In genomic region chr12:57550181-57550808, GRCm38 (mm10) we compare ENCODE assay signal across 17 mouse cellular contexts. TPM values are rescaled to one million over a fixed set of nuclear protein-coding genes. Genes with fewer than 3 reads are reported as not detected.
DNase-seq lines count a peak whose midpoint lies in the region; ATAC-seq and TF ChIP-seq lines count a peak whose summit lies in the region.
"Had no signal": no experiment of that assay in that cellular context is flagged by ENCODE, and none has a peak within 500 bp of the region (broad histone marks: within the 10 kb centered on the region; RNA-seq: fewer than 3 reads in every experiment).

No protein-coding gene starts in this region.

- no peak for TF ChIP-seq CTCF in lung, postnatal 0 days (IDR thresholded peaks at IDR 0.05)

- peaks cover 96% of the 10 kb centered on the region for H3K27me3 ChIP-seq in heart, embryonic 10.5 days (ENCODE audit: insufficient read depth, poor library complexity, severe bottlenecking)
- H3K27me3 ChIP-seq in lung, postnatal 0 days (replicated peaks; ENCODE audit: insufficient read depth, low read length), result peaks cover 28% of the 10 kb centered on the region
- H3K27me3 ChIP-seq in embryonic facial prominence, embryonic 10.5 days (replicated peaks; ENCODE audit: low read depth, poor library complexity, severe bottlenecking), result peaks cover 100% of the 10 kb centered on the region
- peaks cover 38% of the 10 kb centered on the region for H3K27me3 ChIP-seq in stomach, embryonic 14.5 days (ENCODE audit: control insufficient read depth, insufficient read depth, low read length)

- H3K27ac ChIP-seq in heart, embryonic 10.5 days, result no peak overlapping the region
- no peak overlapping the region for H3K27ac ChIP-seq in lung, postnatal 0 days (ENCODE audit: low read length)
- H3K27ac ChIP-seq in embryonic facial prominence, embryonic 10.5 days (replicated peaks), result no peak overlapping the region
- peak overlapping the region; percentile 67 for H3K27ac ChIP-seq in stomach, embryonic 14.5 days (ENCODE audit: low read length)
- H3K27ac ChIP-seq: embryonic facial prominence, embryonic 13.5 days; limb, embryonic 15.5 days; macrophage had no signal

- H3K9me3 ChIP-seq in heart, embryonic 10.5 days, result no peaks in the 10 kb centered on the region
- no peaks in the 10 kb centered on the region for H3K9me3 ChIP-seq in lung, postnatal 0 days (ENCODE audit: low read length)
- no peaks in the 10 kb centered on the region for H3K9me3 ChIP-seq in embryonic facial prominence, embryonic 10.5 days
- H3K9me3 ChIP-seq in stomach, embryonic 14.5 days (ENCODE audit: control insufficient read depth, low read depth, low read length), result no peaks in the 10 kb centered on the region
- H3K9me3 ChIP-seq: embryonic facial prominence, embryonic 13.5 days; limb, embryonic 15.5 days had no signal

- ATAC-seq in lung, postnatal 0 days, result no peak
- no peak for ATAC-seq in stomach, embryonic 14.5 days (ENCODE audit: insufficient number of reproducible peaks, insufficient read depth, low FRiP score, low read depth)
- ATAC-seq: forebrain, embryonic 16.5 days had no signal

- no peak for TF ChIP-seq EP300 in lung, postnatal 0 days (IDR thresholded peaks at IDR 0.05)

- intact Hi-C loops in left cerebral cortex, postnatal 14 days (cut with DNase I), result no loop called here

- DNase-seq in heart, embryonic 10.5 days (ENCODE audit: low spot score), result peak; percentile 74
- DNase-seq in heart, adult 18-20 months, result no peak
- DNase-seq in lung, postnatal 0 days (ENCODE audit: low spot score), result no peak
- DNase-seq in lung, postnatal 10 days, result no peak
- peak; percentile 59 for DNase-seq in embryonic facial prominence, embryonic 10.5 days (ENCODE audit: low spot score)
- DNase-seq in left cerebral cortex, postnatal 14 days (ENCODE audit: low spot score in 2 of 2), result no peak
- DNase-seq: cerebellum, adult 9-10 months; gastrocnemius, postnatal 14 days; kidney, postnatal 14 days; layer of hippocampus, postnatal 36 days; thymus, postnatal 25 days had no signal

- peaks cover 28% of the 10 kb centered on the region for H3K4me1 ChIP-seq in heart, embryonic 10.5 days
- peaks cover 4% of the 10 kb centered on the region; the same call in 1 of the 2 replicates for H3K4me1 ChIP-seq in lung, postnatal 0 days (ENCODE audit: insufficient read depth, low read depth, low read length)
- H3K4me1 ChIP-seq in embryonic facial prominence, embryonic 10.5 days, result peaks cover 30% of the 10 kb centered on the region
- 0 out of 2 replicates have a peak, but pooled peaks cover 7% of the 10 kb centered on the region for H3K4me1 ChIP-seq in stomach, embryonic 14.5 days (ENCODE audit: control insufficient read depth, insufficient read depth, low read length)

- peak overlapping the region; percentile 73 for H3K4me2 ChIP-seq in lung, postnatal 0 days (replicated peaks; ENCODE audit: low read depth, low read length)
- peak overlapping the region; percentile 79 for H3K4me2 ChIP-seq in stomach, embryonic 14.5 days (replicated peaks; ENCODE audit: low read depth, low read length)
- H3K4me2 ChIP-seq: embryonic facial prominence, embryonic 13.5 days; limb, embryonic 15.5 days had no signal

- no peaks in the 10 kb centered on the region for H3K36me3 ChIP-seq in heart, embryonic 10.5 days
- H3K36me3 ChIP-seq in lung, postnatal 0 days (ENCODE audit: insufficient read depth, low read length), result no peaks in the 10 kb centered on the region
- no peaks in the 10 kb centered on the region for H3K36me3 ChIP-seq in embryonic facial prominence, embryonic 10.5 days (replicated peaks)
- no peaks in the 10 kb centered on the region for H3K36me3 ChIP-seq in stomach, embryonic 14.5 days (ENCODE audit: control insufficient read depth, insufficient read depth, low read length)
- H3K36me3 ChIP-seq: embryonic facial prominence, embryonic 13.5 days; limb, embryonic 15.5 days had no signal

- H3K4me3 ChIP-seq in heart, embryonic 10.5 days, result no peak overlapping the region
- no peak overlapping the region for H3K4me3 ChIP-seq in lung, postnatal 0 days (ENCODE audit: low read depth, low read length)
- H3K4me3 ChIP-seq in embryonic facial prominence, embryonic 10.5 days, result no peak overlapping the region
- H3K4me3 ChIP-seq in stomach, embryonic 14.5 days (ENCODE audit: low read depth, low read length), result peak overlapping the region; percentile 25
- H3K4me3 ChIP-seq: embryonic facial prominence, embryonic 13.5 days; limb, embryonic 15.5 days had no signal

- H3K9ac ChIP-seq in lung, postnatal 0 days (replicated peaks; ENCODE audit: low read depth), result 0 out of 2 replicates have a peak overlapping the region, but pooled peaks have one; percentile 5
- peak overlapping the region; percentile 25; the same call in 1 of the 2 replicates for H3K9ac ChIP-seq in stomach, embryonic 14.5 days (replicated peaks; ENCODE audit: low read depth, low read length)
- H3K9ac ChIP-seq: embryonic facial prominence, embryonic 13.5 days; limb, embryonic 15.5 days had no signal

- WGBS in heart, embryonic 10.5 days, result 1% methylated on average over 31 of the region's 31 CpGs
- WGBS in lung, postnatal 0 days, result 7% methylated on average over 31 of the region's 31 CpGs
- under 1% methylated on average over 31 of the region's 31 CpGs for WGBS in embryonic facial prominence, embryonic 10.5 days
- WGBS in stomach, embryonic 14.5 days, result 4% methylated on average over 31 of the region's 31 CpGs

RNA-seq across cellular contexts. Expression of gene Foxa1, which starts 3.6 kb away (rescaled TPM):
- 0.09 and 0.77 TPM in 2 replicates for polyA plus RNA-seq in heart, embryonic 10.5 days (2016; fragmentation: Nextera tagmentation; extraction: Ambion mirVana)
- total RNA-seq in heart, adult 18-20 months (2021), result under 1 TPM in 1 of 2 experiments, not detected in 1; 0.59 TPM
- 7.9 and 8.2 TPM in 2 replicates for polyA plus RNA-seq in lung, postnatal 0 days (2015; fragmentation: Nextera tagmentation; extraction: Ambion mirVana)
- polyA plus RNA-seq in embryonic facial prominence, embryonic 10.5 days (2016; fragmentation: Nextera tagmentation; extraction: Ambion mirVana), result 0.49 and 0.72 TPM in 2 replicates
- polyA plus RNA-seq in stomach, embryonic 14.5 days (2014; fragmentation: Nextera tagmentation; extraction: Ambion mirVana), result 19.6 and 20.0 TPM in 2 replicates
- total RNA-seq in left cerebral cortex, postnatal 14 days (2021), result not detected
- total RNA-seq: gastrocnemius, postnatal 14 days; layer of hippocampus, postnatal 36 days had no signal
- polyA plus RNA-seq: heart, postnatal 0 days; limb, embryonic 15.5 days; macrophage had no signal

RNA-seq across cellular contexts. Expression of gene Ttc6, which starts 13.6 kb away (rescaled TPM):
- polyA plus RNA-seq in heart, embryonic 10.5 days (2016; fragmentation: Nextera tagmentation; extraction: Ambion mirVana), result 0.25 and 0.62 TPM in 2 replicates
- under 1 TPM in 1 of 2 experiments, not detected in 1; 0.44 TPM for total RNA-seq in heart, adult 18-20 months (2021)
- 2.1 and 2.5 TPM in 2 replicates for polyA plus RNA-seq in lung, postnatal 0 days (2015; fragmentation: Nextera tagmentation; extraction: Ambion mirVana)
- 0.34 and 0.38 TPM in 2 replicates for polyA plus RNA-seq in embryonic facial prominence, embryonic 10.5 days (2016; fragmentation: Nextera tagmentation; extraction: Ambion mirVana)
- 9.0 and 11.4 TPM in 2 replicates for polyA plus RNA-seq in stomach, embryonic 14.5 days (2014; fragmentation: Nextera tagmentation; extraction: Ambion mirVana)
- total RNA-seq in left cerebral cortex, postnatal 14 days (2021), result under 1 TPM; 0.24 to 0.57 TPM
- total RNA-seq: gastrocnemius, postnatal 14 days had no signal
- polyA plus RNA-seq: heart, postnatal 0 days; macrophage had no signal

Comparison
In these comparisons a context has a peak if more than half of its experiments do, and no peak if none do; other contexts are left out.
1. DNase-seq: peak in heart, embryonic 10.5 days (single experiment) and embryonic facial prominence, embryonic 10.5 days (single experiment); none in heart, adult 18-20 months (0 of 2), lung, postnatal 0 days (single experiment), lung, postnatal 10 days (single experiment) and left cerebral cortex, postnatal 14 days (0 of 2).